Mouse (Mus musculus): Measurements from ENCODE around the gene Whrn.

DNA sequence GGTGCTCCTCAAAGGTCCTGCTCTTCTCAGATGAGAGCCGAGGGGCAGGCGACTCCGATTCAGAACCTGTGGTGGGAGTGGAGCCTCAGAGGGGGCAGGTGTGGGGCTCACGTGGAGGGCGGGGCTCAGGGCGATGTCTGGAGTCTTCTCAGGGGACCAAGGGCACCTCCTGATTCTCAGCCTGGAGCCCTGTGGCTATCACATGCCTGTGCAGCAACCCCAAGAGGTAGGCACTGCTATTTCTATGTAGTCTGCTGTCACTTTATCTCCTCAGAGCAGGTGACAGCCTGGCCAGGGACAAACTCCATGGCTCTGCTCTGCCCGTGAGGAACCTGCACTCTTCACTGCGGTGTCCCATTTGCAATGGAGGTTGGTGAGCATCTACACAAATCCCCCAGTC is 122.4 kb downstream of the Whrn start:
- no peak for TF ChIP-seq POLR2A (IDR thresholded peaks at IDR 0.05; ENCODE audit: extremely low read depth, insufficient read depth, low read length)
- TF ChIP-seq CTCF (IDR thresholded peaks at IDR 0.05; ENCODE audit: low read depth, low read length), result no peak
